Mouse (Mus musculus): Measurements from ENCODE around the gene Pigl.

Gene Pigl

DNA sequence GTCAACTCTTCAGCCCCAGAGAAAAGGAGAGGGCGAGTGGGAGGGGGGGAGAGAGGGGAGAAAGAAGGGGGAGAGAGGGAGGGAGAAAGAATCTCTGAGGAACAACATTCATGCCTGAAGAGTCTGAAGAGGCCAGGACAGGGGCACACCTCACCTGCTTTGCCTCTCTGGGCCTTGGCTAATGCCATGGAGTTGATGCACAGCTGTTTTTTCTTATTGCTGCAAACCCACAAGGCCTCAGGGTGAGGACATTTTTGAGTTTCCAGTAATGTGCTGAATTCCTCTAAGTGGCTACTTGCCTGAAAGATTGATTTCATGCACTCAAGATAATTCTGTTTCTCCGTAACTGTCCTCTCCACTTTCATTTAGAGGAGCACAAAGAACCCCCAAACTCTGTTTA, 99.9 kb downstream of the Pigl start:
- no peak for DNase-seq (ENCODE audit: low spot score)

DNA sequence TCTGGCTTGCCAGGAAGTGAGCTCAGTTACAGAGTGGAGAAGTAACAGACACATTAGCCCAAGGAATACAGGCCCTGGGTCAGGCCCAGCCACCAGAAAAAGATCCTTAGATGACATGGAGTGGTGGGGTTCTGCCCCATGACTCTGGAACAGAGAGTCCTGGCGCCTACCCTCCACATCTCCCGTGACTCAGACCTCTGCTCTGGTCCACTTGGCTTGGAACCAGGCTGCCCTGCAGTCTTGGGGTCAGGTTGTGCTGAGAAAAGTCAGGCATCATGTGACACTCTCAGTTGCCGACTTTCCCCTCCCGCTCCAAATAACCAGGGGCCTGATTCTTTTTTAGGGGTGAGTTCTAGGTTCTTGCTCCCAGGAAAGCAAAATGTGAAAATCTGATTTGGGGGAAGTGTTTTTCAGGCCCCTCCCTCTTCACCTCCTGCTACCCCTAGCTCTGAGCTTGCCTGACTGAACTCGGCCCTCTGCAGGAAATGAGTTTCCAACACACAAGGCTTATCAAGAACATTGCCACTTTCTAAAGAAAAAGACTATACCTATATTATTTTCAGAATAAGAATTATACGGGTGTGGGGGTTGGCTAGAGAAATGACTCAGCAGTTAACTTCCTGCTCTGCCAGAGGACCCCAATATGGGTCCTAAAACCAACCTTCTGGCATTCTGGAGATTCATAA, 100.8 kb downstream of the Pigl start:
- DNase-seq (ENCODE audit: low spot score) = peak; percentile 10

DNA sequence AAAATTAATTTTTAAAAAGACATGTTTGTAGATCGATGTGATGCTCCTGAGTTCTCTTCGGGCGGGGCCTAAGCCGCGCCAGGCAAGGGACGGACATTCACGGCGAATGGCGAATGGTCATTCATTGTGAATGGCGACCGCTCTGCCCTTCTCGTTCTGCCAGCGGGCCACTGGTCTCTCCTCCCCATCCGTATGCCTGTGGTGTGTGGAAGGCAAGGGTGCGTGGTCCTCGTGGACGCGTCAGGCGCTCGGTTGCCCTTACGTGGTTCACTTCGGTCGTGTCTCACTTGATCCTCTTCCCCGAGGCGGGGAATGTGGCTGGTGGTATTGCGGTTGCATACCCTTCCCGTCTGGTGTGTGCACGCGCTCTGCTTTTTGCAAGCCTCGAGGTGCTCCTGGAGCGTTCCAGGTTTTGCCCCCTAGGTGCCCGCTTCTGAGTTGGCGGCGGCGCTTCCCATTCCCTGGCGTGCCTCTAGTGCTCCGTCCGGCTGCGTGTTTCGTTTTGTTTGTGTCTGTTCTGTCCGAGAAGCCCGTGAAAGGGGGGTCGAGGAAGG, 102.3 kb downstream of the Pigl start:
- DNase-seq (ENCODE audit: low spot score) = peak; percentile 20

DNA sequence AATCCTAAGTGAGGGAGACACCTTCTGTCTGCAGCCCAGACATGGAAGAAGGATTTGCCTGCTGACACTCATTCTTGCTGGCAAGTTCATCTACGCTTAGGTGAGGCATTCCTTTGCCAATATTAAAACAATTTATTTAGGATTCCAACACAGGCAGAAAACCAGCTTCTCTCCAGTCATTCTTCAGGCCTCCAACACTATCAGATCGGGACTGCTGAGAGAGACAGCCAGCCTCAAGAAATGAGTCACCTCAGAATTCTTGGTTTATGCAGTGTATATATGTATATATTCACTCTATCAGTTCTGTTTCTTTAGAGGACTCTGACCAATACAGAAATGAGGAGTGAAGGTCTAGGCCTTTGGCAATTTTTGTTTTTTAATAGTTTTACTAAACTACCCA, 105.3 kb downstream of the Pigl start:
- DNase-seq (ENCODE audit: low spot score) = no peak
